Mouse (Mus musculus): ENCODE measurements around the gene Abcb8.

Gene Abcb8

GRCm38 (mm10) chr5:24399686-24400085 is 6.2 kb downstream of the Abcb8 start:
- DNase-seq: no peak

GRCm38 (mm10) chr5:24400362-24400761 is 6.9 kb downstream of the Abcb8 start:
- no peak for DNase-seq

- DNase-seq: no peak
Measured at GRCm38 (mm10) chr5:24400911-24401605, 7.6 kb downstream of the Abcb8 start.

- no peak for DNase-seq
Measured at GRCm38 (mm10) chr5:24401969-24402368, 8.5 kb downstream of the Abcb8 start.

GRCm38 (mm10) chr5:24404594-24405360 is 11.3 kb downstream of the Abcb8 start:
- no peak for DNase-seq

DNA sequence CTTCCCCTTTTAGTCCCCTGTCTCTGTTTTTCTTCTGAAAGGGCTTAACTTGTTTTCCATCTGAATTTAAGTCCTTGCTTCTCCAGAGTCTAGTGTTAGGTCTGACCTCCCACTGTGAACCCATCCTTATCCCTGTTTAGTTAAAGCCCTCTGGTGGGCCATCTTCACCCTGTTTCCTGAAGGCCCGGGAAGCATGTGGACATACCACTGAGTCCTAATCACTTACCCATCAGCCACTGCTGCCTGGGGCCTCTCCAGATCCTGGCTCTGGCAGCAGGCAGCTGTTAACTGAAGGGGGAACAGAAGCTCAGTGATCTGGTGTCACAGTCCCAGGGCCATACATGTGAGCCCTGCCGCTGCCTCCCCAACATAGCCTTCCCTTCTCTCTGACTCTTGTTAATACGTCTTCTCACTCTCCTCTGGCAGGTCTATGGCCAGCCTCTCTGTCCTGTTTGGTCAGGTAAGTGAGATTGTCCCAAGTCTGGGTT is 12.0 kb downstream of the Abcb8 start:
- DNase-seq: no peak

- DNase-seq: no peak
Measured at GRCm38 (mm10) chr5:24408651-24409050, 15.2 kb downstream of the Abcb8 start.

- no peak for DNase-seq
Measured at GRCm38 (mm10) chr5:24409466-24409865, 16.0 kb downstream of the Abcb8 start.

DNA sequence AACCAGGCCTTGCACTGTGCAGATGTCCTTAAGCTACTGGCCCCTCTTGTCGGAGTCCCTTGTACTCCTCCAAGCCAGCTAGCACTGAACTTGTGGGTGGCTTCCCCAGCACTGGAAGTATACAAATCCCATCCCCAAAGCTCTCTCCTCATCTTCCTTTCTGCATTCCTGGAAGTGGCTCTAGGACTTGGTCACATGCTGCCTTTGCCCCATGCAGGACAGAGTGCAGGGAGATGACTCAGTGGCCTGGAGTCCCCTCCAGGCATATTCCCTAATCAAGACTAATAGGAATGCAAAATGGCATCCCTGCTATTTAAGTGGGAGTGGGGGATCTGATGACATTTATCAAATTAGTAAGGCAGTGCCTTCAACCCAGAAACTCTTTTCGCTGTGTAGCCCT is 18.6 kb downstream of the Abcb8 start:
- DNase-seq: no peak

DNA sequence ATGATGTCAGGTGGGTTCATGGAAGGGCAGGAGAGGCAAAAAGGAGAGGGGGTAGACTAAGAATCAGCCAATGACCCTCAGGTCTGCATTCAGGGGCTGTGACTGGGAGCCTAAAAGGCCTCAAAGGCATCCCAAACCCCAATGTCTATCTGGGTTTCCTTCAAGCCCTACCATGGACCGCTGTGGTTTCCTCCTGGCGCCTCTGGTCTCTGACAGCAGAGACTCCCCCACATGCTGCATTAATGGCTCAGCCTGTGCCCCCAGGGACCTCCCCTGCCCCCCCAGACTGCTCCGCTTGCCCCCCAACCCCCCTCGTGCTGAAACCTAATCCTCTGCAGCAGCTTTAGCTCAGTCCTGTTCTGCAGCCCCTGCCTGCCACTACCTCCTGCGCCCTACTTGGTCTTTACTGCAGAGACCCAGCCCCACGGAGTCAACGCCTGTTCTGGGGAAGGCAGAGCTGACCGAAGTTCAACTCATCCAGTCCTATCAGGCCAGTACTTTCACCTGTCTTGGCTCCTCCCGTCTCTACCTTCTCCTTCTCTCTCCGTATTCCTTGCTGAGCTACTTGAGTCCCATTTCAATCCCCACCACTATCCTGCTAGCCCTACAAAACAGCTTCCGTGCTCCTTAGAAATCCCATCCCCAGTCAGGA is 19.7 kb downstream of the Abcb8 start, which contains the start of gene Asic3:
Asic3 (plus strand) TSS at position 351 of the 652 bp plus-strand sequence.
- DNase-seq: no peak

- no peak for DNase-seq
Measured at GRCm38 (mm10) chr5:24413938-24414337, 20.5 kb downstream of the Abcb8 start.

- DNase-seq: peak; percentile 72
Measured at GRCm38 (mm10) chr5:24416222-24416736, 22.8 kb downstream of the Abcb8 start.

DNA sequence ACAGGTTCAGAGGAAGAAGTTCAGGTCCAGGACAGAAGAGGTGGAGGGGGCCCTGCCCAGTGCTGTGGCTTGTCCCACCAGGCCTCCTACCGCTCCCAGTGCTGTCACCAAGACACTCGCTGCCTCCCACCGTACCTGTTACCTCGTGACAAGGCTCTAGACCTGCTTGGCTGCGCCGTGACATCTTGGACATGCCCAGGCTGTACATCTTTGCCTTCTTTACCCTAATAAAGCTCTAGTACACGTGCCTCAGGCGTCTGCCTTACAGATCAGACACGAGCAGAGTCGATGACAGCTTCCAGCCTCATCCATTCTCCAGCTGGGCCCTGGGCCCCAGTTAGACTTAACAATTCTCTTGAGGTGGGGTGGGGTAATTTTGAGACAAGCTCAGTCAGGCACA is 24.1 kb downstream of the Abcb8 start:
- DNase-seq: no peak

DNA sequence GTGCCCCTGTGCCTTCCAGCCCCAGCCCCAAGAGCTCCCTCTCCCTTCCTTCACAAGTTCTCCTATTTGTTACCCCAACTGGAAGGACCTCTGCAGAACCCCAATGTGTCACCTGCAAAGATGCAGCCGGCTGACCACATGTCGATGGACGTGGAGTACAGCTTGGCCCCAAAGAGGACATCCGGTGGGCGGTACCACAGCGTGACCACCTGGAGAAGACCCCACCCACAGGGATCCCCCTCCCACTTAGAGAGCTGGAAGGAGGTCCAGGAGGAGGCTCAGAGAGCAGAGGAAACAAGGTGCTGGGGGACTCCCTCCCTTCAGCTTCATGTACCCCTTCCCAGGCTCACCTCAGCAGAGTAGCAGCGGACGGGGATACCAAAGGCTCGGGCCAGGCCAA is 26.9 kb downstream of the Abcb8 start:
- no peak for DNase-seq

GRCm38 (mm10) chr5:24423129-24424003 is 29.9 kb downstream of the Abcb8 start, which contains the start of the genes Cdk5 and Slc4a2:
Cdk5 (minus strand) TSS chr5:24423530.
Slc4a2 (plus strand) TSS chr5:24423837.
- DNase-seq: peak; percentile 97

DNA sequence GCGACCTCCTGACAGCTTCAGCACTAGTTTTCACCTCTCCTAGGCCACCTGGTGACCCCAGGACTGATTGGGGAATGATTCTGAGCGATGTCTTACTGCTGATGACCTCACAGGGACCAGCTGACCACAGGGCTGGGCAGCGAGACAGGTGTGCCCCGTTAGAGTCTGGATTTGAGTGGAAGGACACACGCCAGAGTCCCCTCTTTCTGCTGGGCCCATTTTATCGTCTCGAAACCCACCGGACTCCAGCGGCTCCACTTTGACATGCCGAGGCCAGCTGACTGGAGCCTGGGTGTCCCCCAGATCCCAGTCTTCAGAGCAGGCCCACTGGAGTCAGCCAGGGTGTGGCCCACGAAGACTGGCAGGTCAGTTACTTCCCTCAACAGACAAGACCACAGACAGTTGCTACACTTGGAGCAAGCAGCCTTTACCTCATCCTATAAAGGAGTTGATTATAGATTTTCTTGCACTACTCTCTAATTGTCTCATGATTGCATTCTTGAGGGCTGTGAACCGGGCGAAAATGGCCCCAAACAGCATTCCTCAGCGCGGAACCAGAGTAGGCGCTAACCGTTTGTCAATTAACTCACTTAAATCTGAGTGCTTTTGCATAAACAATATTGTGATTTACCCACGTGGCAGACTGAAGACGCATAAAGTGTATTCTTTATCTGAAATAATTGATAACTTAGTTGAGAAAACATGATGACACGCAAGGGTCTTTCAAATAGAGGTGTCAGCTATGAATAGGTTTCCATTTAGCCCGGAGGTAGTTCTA is 30.7 kb downstream of the Abcb8 start:
- no peak for DNase-seq

DNA sequence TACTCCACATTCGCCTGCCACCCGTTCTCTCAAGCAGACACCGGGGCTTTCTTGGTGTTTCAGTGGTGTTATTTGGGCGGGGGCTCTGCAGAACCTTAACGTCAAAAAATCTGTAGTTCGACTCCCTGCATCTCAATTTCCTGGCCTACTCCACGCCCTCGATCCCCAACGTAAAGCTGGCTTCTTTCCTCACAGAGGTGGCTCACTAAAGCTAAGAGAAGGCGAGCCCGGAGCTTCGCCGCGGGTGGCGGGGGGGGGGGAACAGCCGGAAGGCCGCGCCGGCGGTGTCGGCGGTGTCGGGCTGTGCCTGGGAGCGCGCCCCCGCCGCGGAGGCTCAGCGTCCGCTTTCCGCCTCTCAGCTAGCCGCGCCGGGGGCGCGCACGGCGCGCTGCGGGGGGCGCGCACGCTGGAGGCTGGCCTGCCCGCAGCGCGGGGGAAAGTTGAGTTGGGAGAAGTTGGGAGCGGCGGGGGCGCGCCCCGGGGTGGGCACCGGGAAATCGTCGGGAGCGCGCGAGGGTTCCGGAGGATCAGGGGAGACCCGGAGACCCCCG is 31.5 kb downstream of the Abcb8 start:
- peak; percentile 85 for DNase-seq

GRCm38 (mm10) chr5:24425421-24426036 is 32.1 kb downstream of the Abcb8 start:
- DNase-seq: peak; percentile 78

DNA sequence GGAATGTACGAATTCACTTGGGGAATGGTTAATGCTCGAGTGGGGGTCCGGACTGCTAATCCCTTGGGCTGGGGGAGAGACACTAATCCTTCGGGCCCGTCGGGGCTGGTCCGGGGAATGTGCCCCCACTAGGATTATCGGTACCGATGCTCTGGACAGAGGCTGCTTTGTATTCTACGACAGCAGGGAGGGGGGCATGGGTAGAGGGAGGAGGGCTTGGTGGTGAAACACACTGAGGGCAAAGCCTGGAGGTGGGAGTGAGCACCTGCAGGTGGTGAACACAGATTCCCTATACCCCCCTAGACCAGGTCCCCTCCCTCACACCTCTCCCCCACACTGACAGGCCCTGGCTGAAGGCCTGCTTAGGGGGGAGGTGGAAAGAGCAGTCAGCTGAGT is 32.6 kb downstream of the Abcb8 start:
- peak; percentile 31 for DNase-seq

DNA sequence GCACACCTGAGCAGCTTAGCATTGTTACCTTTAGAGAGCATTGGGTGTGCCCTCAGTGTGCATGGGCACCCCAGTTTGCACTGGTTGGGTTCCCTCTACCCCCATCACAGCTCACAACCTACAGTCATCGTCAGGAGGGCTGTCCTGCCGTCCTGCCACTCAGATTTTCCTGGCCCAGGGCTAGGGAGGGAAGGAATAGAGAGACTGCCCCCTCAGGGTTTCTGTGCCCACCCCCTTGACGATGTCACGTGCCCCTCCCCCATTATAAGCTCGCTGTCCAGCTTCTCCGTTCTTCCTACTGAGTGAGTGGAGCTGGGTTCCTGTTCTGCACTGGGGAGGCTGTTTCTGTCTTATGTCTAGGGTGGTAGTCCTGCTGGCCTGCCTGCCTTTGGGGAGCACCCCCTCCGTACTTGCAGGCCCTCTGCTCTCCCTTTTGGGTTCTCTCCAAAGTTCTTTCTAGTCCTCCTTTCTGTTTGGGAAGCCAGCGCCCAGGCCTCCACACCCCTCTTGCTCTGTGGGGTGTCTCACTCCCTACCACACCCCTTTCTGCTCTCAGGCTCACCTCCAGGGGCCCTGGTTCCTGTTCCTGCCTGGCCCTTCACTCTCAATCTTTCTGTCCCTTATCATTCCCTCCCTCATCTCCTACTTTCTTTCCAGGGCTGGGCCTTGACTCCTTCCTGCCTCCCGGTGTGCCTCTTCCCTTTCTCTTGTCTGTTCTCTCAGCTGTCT is 33.3 kb downstream of the Abcb8 start:
- no peak for DNase-seq

Data from thymus, postnatal 25 days (tissue).